Mouse (Mus musculus) embryonic fibroblast, embryonic 13.5 days (primary cell): ENCODE measurements around the gene Trp53rkb. TPM values are rescaled to one million over a fixed set of nuclear protein-coding genes. Genes with fewer than 3 reads are reported as not detected.

ENCODE experiments used
- H3K27ac ChIP-seq: 2 replicates; pipeline ENCODE4 v1.5.1; 2012; ENCODE audit warnings: low read length, control low read depth, inconsistent platforms; ENCODE audit not compliant: insufficient read depth
- H3K4me1 ChIP-seq: 2 replicates; pipeline ENCODE4 v1.6.1; 2011; ENCODE audit warnings: low read length; ENCODE audit not compliant: control insufficient read depth, insufficient read depth
- H3K4me3 ChIP-seq: 2 replicates; pipeline ENCODE4 v1.5.1; 2011; ENCODE audit warnings: mild to moderate bottlenecking, control low read depth, low read length; ENCODE audit not compliant: insufficient read depth
- CTCF ChIP-seq: IDR thresholded peaks from 2 replicates; pipeline ENCODE4 v1.5.1; 2011; ENCODE audit warnings: mild to moderate bottlenecking, control low read depth, low read length, moderate library complexity, borderline replicate concordance; ENCODE audit not compliant: insufficient read depth
- POLR2A ChIP-seq: IDR thresholded peaks from 2 replicates; pipeline ENCODE4 v1.6.1; 2011; ENCODE audit warnings: low read depth, mild to moderate bottlenecking, control low read depth, low read length, moderate library complexity
- polyA plus RNA-seq: library from polyadenylated mRNA; stranded (reverse); fragments of >200 nt; gene quantifications from 2 replicates; pipeline ENCODE4 v1.2.4, GENCODE M21; 2011; ENCODE audit warnings: low read depth; ENCODE audit not compliant: missing spikeins, insufficient read length

Gene Trp53rkb
- polyA plus RNA-seq, 1 experiment: 1.3 TPM

DNA sequence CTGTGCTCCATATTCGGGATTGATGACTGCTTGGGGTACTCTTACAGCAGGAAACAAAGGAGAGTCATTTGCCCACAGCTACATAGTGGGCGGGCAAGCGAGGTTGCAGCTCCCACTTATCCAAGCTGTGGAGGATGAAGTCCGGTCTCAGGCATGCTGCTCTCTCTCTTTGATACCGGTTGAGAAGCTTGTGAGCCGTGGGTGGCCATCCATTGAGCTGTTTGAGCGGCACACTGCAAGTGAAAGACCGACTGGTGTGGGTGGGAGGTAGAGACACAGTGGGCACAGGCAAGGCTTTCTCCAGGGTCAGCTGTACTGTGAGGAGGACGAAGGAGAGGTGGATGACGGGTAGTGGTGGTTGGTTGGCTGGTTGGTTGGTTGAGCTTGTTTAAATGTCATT, 18.5 kb downstream of the Trp53rkb start:
- TF ChIP-seq CTCF: no peak
- no peak overlapping the region for H3K27ac ChIP-seq
- peaks cover 14% of the 10 kb centered on the region for H3K4me1 ChIP-seq
- H3K4me3 ChIP-seq: no peak overlapping the region

DNA sequence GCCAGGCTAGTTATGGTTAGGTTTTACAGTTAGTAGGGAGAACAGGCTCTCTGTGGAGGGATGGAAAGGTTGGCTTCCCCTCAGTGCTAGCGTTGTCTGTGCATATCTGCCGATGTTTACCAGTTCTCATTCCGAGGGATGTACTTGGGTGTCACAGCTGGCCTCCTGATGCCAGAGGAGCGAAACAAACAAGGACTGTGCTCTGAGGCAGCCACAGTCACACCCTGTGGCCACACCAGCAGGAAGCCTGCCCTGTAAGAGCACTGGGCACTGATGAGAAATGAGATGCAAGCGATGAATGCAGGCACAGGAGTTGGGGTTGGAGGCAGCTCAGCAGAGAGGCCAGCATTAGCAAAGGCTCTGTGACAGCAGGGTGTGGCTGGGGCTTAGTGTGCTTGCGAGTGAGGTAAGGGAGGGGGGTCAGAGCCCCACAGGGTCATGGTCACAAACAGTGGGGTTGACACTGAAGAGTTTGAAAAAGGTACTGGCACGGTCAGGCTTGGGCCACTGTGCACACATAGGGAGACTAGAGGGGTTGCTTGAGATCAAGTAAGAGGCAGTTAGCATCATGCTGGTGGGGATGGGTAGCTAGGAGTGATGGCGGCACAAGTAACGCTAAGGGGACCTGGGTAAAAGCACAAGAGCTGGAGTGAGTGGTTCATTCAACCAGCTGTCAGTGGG, 26.3 kb downstream of the Trp53rkb start:
- Histone ChIP-seq H3K4me1 (no peaks in the 10 kb centered on the region), H3K27ac (no peak overlapping the region), H3K4me3 (no peak overlapping the region)
- TF ChIP-seq POLR2A (no peak), CTCF (no peak)

DNA sequence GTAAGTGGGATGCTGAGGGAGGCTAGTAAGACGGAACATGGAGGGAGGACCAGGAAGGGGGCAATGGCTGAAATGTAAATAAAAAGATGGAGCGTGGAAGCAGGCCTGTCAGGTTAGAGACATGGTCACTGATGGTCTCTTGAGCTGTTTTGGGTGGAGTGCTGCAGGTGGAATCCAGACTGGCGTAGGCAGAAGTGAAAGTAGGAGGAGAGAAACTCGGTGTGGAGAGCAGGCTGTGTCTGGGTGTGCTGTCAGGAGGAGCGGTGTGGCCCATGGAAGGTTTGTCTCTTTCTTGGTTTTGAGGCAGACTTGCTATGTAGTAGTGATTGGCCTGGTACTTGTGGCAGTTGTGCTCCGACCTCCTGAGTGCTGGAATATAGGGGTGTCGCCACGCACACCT, 27.5 kb downstream of the Trp53rkb start:
- no peak for TF ChIP-seq POLR2A
- no peak for TF ChIP-seq CTCF
- H3K4me3 ChIP-seq: no peak overlapping the region
- H3K4me1 ChIP-seq: no peaks in the 10 kb centered on the region
- no peak overlapping the region for H3K27ac ChIP-seq

DNA sequence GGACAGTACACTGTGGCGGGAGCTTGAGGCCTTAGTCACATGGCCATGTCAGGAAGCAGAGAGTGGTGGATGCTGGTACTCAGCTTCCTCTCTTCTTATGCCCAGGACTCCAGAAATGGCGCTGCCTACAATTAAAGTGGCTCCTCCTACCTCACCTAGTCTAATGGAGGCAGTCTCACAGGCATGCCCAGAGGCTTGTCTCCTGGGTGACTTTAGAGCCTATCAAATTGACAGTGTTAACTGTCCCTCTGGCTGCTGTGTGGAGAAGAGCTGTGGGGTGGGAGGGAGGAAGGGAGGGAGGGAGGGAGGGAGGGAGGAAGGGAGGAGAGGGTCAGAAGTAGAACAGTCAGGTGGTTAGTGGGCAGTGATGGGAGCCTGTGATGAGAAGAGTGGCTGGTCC, 28.5 kb downstream of the Trp53rkb start:
- no peak overlapping the region for H3K27ac ChIP-seq
- TF ChIP-seq CTCF (no peak), POLR2A (no peak)
- H3K4me1 ChIP-seq: no peaks in the 10 kb centered on the region
- no peak overlapping the region for H3K4me3 ChIP-seq

- TF ChIP-seq CTCF (no peak), POLR2A (no peak)
- Histone ChIP-seq H3K27ac (no peak overlapping the region), H3K4me3 (no peak overlapping the region), H3K4me1 (no peaks in the 10 kb centered on the region)
These were observed 29.1 kb downstream of the Trp53rkb start for GRCm38 (mm10) chr2:166821406-166821805.

GRCm38 (mm10) chr2:166822119-166822826, 29.9 kb downstream of the Trp53rkb start:
- no peaks in the 10 kb centered on the region for H3K4me1 ChIP-seq
- H3K4me3 ChIP-seq: no peak overlapping the region
- TF ChIP-seq POLR2A (no peak), CTCF (no peak)

DNA sequence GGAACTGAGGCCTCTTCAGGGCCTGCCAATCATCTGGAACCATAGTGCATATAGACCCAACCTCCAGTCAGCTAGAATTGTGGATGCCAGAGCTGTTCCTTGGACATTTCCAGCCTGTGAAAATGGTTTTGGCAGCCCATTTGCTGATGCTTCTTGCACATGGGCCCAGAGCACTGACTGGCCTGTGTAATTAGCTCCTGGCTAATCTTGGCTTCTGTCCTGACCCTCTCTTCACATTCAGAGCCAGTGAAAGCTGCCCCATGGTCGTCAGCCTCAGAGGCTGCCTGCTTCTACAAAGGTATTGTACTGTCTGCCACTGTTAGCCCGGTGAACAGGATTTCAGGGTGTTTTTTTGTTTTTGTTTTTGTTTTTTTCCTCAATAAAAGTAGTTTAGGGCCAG, 30.6 kb downstream of the Trp53rkb start:
- no peak overlapping the region for H3K27ac ChIP-seq
- no peak overlapping the region for H3K4me3 ChIP-seq
- no peaks in the 10 kb centered on the region for H3K4me1 ChIP-seq
- no peak for TF ChIP-seq CTCF

More at GRCm38 (mm10) chr2:166822119-166822826, 29.9 kb downstream of the Trp53rkb start:
- no peak overlapping the region for H3K27ac ChIP-seq

DNA sequence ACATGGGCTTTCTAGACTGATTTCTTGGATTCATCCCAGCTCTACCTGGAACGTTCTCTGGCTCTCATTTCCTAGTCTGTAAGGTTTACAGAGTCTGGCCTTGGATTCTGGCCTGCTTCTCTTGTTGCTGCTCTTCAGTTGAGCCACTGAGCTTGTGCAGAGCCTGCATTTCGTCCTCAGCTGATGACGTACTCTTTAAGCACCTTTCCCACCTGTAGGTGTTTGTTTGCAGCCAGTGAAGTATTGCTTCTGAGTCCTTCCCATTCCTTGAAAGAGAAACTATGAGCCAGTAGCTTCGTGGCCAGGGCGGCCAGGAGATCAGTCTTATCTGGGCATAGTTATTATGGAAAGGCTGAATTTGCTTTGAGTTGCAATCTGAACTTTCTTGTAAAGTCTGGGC, 32.1 kb downstream of the Trp53rkb start:
- Histone ChIP-seq H3K27ac (no peak overlapping the region), H3K4me3 (no peak overlapping the region), H3K4me1 (no peaks in the 10 kb centered on the region)
- TF ChIP-seq POLR2A: no peak
- no peak for TF ChIP-seq CTCF

DNA sequence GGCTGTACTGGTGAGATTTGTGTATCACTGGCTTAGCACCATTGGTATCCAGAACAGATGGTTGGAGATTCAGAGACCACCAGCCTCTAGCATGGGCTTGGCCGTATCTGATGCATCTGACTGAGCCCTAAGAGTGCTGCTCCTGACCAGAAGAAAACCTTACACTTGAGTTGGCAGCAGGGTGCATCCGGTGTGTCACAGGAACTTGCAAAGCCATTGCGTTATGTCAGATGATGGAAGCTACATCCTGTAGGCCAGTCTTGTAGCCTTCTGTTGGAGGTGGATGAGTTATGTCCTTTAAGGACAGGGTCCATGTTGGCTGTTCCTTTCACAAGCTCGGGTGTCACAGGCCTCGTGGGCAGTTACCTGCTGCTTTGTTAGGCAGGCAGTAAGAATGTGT, 32.7 kb downstream of the Trp53rkb start:
- Histone ChIP-seq H3K4me3 (no peak overlapping the region), H3K27ac (no peak overlapping the region)

DNA sequence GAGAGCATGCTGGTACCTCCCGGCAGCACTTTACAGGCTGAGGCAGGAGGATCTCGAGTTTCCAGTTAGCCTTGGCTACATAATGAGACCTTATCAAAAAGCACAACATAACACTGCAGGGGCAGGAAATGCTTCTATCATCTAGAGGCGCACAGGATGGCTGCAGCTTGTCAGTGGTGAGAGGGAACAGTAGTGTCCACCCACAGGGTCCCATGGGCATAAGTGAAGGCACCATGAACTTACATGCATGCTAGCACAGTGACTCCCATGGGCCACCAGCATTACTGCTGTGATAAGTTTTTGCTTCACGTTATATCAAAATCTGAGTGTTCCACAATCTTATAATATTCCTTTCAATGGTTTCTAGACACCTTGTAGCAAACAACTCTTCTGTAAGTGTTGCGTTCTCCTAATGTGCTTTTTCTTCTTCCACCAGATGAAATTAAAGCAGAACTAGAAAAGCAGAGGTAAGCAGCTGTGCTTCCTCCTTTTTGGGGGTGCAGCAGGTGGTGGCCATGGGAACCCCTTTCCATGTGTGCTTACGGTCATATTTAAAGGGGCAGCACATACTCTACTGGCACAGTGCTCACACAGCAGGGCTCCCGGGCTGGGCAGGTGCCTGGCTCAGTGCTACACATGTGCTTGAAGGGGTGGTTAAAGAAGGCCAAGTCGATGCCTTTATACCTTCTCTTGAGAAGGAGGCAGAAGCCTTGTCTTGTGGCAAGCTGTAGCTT, 34.3 kb downstream of the Trp53rkb start:
- TF ChIP-seq POLR2A (no peak), CTCF (no peak)
- H3K4me3 ChIP-seq: no peak overlapping the region
- H3K27ac ChIP-seq: no peak overlapping the region
- no peaks in the 10 kb centered on the region for H3K4me1 ChIP-seq

More for the DNA sequence above, 32.7 kb downstream of the Trp53rkb start:
- H3K4me1 ChIP-seq: no peaks in the 10 kb centered on the region
- TF ChIP-seq POLR2A (no peak), CTCF (no peak)
